Mouse (Mus musculus): ENCODE results near the gene Zfhx3. TPM values are rescaled to one million over a fixed set of nuclear protein-coding genes. Genes with fewer than 3 reads are reported as not detected.

Zfhx3 gene
- polyA plus RNA-seq, 1 experiment = 1.5 TPM

DNA sequence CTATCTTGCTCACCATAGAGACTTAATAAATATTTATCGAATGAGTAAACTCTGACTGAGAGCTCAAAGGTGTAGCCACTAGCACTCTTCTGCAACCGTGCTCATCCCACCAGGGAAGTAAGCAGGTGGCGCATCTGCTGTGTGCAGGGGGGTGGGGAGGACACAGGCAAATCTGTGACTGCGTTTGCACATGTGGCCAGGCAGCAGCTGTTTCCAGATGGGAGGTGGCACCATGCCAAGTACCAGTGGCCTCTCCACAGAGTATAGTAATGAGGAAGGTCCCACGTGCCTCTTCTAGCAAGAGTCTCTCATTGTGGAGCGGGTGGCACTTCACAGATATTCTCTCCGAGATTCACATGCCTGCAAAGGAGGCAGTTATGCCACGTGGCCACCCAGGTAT is 481.9 kb downstream of the Zfhx3 start:
- no peak for DNase-seq (ENCODE audit: extremely low spot score in 1 of 2, low spot score in 1 of 2)

DNA sequence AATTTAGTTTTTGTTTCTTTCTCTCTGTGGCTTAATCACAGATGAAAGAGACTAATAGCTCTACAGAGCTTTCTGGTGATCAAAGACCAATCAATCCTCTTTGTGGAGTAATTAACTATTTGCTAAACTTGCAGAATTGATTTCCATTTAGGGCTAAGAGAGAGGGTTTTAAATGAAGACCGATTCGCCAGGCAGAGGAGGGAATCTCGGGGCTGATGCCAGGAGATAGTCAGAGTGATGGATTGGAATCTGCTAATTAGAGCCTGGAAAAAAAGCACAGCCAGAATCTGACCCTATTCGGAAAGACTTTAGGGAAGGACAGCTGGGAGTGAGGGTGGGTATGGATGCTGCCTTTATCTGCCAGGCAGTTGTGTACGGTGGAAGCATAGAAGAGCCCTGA is 490.9 kb downstream of the Zfhx3 start:
- DNase-seq (ENCODE audit: extremely low spot score in 1 of 2, low spot score in 1 of 2) = no peak

- DNase-seq (ENCODE audit: extremely low spot score in 1 of 2, low spot score in 1 of 2) = no peak
Measured at GRCm38 (mm10) chr8:108434510-108434909, 492.1 kb downstream of the Zfhx3 start.

- no peak for DNase-seq (ENCODE audit: extremely low spot score in 1 of 2, low spot score in 1 of 2)
Measured at GRCm38 (mm10) chr8:108436336-108436735, 493.9 kb downstream of the Zfhx3 start.

DNA sequence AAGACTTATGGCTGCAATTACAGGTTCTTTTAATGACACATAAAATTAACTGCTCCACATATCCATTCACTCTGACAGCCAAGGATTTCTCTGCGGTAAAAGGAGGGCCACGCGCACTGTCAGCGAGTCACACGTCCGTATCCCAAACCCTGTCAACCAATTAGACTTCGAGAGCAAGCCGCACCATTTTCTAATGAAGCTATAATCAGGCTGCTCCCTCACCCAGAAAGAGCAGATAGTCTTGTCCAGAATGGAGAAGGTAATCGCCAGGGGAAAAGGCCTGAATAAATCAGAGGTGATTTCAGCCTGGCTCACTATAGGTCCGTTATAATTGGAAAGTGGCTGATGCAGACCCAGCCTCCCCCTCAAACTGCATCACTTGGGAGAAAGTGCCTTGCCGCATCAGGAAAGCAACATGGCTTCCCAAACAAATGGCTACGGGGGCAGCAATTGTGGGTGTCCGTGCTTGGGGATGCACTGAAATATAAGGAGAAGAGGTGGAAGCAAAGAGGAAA is 494.9 kb downstream of the Zfhx3 start:
- no peak for DNase-seq (ENCODE audit: extremely low spot score in 1 of 2, low spot score in 1 of 2)

DNA sequence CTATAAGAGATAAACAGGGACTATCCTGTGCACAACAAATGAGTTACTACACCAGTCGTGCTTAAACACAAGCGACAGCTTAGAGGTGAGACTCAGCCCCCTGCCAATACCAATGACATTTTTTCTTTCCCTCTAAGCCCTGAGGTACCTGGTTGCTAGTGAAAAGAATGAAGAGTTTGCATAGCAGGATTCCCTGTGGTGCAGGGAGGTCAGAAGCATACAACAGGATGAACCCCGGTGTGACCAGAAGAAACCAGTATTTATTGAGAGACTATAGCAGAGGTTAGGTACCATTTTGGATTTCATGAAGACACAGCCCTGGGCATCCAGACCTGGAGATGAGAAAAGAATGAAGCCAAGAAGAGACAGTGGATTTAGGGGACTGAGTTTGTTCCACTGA is 498.0 kb downstream of the Zfhx3 start:
- DNase-seq (ENCODE audit: extremely low spot score in 1 of 2, low spot score in 1 of 2) = no peak

DNA sequence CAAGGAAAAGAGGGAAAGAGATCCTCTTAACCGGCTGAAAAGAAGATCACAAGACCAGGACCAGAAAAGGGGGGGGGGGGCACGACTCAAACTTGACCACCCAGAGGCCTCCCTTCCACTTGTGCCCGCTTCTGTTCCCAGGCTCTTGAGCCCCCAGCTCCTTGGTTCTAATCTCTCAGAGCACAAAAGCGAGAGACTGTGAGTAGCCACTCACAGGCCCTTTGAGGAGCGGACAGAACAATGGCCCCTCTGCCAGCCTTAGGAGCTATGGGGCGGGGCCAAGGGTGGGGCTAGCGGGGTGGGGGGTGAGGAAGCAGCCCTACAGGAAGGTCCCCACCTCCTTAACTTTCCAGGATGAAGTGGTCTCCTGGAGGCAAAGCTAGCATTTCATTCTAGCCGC is 508.4 kb downstream of the Zfhx3 start:
- no peak for DNase-seq (ENCODE audit: extremely low spot score in 1 of 2, low spot score in 1 of 2)

DNA sequence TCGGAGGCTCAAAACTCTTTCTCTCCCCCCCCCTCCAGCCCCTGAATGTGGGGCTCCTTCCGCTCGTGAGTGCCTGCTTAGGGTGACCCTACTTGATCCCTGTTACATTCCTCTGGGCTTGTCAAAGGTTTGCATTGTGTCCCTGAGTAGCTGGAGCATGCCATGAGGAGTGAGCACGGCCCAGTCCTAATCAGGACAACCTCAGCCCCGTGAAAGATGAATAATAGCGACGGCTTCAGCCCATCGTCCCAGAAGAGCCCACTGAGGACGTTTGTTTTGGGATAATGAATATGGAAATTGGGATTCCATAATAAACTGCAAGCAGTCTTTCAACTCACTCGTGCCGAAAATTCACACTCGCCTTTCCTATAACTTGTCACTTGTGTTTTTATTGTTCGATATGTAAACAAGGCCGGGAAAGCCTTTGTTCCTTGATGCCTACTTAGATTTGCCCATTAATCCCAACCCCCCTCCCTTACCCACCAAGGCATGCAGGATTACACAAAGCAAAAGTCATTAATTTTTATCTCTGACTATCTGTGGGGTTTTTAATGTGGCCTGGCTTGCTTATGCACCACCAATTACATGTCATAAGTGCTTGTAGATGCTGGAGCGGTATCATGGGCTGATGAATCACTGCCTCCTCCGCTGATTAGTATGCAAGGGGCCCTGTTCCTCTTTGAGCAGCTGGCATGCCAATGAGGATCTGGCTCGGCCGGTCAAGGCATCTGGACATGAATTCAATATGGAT is 512.3 kb downstream of the Zfhx3 start:
- peak in 1 of 2 experiments; percentile 23 for DNase-seq (ENCODE audit: extremely low spot score in 1 of 2, low spot score in 1 of 2)

DNA sequence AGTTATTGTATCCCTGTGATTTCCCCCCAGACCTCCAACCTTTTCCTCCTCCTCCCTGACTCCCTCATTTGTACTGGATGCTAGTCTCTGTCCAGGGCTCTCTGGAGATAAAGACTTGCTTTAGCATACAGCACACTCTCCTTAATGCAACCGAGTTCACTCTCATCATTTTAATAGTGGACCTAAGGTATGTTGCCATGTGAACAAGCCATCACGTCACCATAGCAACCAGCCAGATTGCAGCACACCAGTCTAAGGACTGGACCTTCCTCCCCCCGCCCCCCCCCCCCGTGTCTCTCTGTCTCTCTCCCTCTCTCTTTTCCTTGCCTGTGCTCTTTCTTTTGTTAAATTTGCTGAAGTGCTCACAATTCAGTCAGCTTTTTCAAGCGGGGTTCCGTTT is 524.2 kb downstream of the Zfhx3 start:
- no peak for DNase-seq (ENCODE audit: extremely low spot score in 1 of 2, low spot score in 1 of 2)

DNA sequence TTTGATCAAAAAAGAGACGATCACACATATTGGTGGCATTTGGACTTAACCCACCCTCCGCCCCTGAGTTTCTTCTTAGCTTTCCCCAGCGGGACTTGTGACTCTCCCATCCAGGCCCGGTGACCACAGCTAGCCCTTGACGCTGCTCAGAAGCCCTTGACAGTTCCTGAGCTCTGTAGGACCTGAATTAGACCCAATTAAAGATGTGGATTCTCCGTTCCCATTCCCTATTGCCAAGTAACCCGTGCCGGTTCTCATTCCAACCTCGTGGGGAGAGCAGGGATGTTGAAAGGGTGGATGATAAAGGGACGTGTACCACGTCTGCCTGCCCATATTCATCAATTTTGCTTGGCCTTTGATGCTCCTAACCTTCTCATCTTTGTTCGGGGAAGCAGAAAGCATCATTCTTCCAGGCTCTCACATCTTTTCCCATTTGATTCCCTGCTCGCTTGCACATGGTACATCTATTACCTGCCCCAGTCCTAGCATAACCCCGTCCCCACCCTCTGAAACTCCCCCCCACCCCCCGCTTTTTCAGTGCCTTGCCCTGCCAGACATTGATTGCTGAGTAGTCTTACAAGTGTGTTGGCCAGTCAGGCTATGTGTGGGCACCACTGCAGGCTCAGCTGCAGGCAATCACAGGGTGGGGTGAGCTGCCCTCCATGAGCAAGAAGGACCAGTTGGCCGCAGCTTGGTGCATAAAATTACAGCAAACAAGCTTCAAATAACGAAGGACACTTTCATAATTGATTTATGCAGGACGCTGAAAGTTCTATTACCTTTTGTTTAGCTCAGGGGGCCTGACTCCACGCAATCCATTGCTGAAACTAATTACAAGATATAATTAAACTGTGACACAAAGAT is 525.0 kb downstream of the Zfhx3 start:
- no peak for DNase-seq (ENCODE audit: extremely low spot score in 1 of 2, low spot score in 1 of 2)

GRCm38 (mm10) chr8:108470269-108470668 is 527.8 kb downstream of the Zfhx3 start:
- no peak for DNase-seq (ENCODE audit: extremely low spot score in 1 of 2, low spot score in 1 of 2)

DNA sequence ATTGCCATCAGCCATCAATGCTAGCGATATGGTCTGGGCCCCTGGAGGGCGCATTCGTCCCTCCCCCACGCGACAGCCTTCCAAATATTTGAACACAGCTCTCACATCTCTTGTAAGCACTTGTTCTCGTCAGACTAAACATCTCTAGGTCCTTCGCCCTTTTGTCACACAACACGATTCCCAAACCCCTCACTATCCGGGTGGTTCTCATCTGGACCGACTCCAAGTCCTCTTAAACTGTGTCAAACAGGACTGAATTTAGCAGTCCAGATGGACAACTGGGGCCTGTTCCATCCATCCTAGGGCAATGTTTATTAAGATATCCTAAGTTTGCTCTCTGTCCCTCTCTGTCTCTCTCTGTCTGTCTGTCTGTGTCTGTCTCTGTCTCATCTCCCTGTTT is 532.1 kb downstream of the Zfhx3 start:
- DNase-seq (ENCODE audit: extremely low spot score in 1 of 2, low spot score in 1 of 2) = no peak

- DNase-seq (ENCODE audit: extremely low spot score in 1 of 2, low spot score in 1 of 2) = no peak
Measured at GRCm38 (mm10) chr8:108478131-108478530, 535.7 kb downstream of the Zfhx3 start.

DNA sequence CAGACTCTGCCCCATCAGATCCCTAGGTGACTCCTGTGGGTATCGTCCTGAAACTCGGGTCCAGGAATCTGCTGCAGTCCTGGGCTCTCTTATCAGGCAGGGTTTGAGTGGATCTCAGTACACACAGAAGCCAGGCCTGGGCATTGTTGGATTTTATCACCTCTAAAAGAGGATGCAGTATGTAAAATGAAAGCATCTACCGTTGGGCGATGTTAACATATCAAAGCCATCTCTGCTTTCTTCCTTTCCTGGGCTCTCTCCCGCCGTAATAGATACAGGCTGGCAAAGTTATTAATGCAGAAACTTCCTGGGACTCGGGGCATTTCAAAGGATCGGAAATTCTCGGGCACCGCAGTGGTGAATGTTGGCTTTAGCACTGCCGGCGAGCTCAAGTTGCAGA is 537.7 kb downstream of the Zfhx3 start:
- no peak for DNase-seq (ENCODE audit: extremely low spot score in 1 of 2, low spot score in 1 of 2)

GRCm38 (mm10) chr8:108481167-108481815 is 538.8 kb downstream of the Zfhx3 start:
- DNase-seq (ENCODE audit: extremely low spot score in 1 of 2, low spot score in 1 of 2) = no peak

DNA sequence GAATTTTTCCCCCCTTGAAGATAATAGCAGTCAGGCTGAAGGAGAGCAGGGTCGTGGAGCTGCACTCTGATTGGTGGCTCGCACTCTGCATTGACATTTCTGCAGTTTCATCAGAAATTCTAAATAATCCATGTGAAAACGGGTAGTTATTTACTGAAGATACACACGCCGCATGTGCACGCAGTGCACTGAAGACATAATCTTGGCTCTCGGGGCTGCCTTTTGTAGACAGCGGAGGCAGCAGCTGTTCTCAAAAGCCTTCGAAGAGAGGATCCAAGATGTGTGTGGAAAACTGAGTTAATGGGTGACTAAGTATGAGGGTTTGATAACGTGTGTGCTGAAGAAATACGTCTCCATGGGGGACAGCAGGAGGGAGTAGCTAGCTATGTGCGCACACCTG is 553.7 kb downstream of the Zfhx3 start:
- peak in 1 of 2 experiments; percentile 11 for DNase-seq (ENCODE audit: extremely low spot score in 1 of 2, low spot score in 1 of 2)

DNA sequence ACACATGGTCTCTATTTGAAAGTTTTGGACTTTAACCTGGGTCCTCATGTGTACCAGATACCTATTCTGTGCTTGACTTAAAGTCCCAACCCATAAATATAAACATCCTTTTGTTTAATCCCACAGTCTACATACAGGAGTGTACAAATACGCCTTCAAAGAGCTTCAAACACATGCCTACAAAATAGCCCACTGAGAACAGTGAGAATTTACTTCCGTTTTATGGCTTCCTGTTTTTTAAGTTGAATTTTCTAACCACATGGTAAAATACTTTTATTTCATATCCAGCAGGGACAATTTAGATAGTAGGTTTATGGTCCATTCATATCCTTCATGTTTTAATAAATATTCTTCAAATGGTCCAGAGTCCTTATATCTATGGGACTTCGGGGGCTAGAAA is 564.3 kb downstream of the Zfhx3 start:
- DNase-seq (ENCODE audit: extremely low spot score in 1 of 2, low spot score in 1 of 2) = no peak

- DNase-seq (ENCODE audit: extremely low spot score in 1 of 2, low spot score in 1 of 2) = no peak
Measured at GRCm38 (mm10) chr8:108507769-108508168, 565.3 kb downstream of the Zfhx3 start.

DNA sequence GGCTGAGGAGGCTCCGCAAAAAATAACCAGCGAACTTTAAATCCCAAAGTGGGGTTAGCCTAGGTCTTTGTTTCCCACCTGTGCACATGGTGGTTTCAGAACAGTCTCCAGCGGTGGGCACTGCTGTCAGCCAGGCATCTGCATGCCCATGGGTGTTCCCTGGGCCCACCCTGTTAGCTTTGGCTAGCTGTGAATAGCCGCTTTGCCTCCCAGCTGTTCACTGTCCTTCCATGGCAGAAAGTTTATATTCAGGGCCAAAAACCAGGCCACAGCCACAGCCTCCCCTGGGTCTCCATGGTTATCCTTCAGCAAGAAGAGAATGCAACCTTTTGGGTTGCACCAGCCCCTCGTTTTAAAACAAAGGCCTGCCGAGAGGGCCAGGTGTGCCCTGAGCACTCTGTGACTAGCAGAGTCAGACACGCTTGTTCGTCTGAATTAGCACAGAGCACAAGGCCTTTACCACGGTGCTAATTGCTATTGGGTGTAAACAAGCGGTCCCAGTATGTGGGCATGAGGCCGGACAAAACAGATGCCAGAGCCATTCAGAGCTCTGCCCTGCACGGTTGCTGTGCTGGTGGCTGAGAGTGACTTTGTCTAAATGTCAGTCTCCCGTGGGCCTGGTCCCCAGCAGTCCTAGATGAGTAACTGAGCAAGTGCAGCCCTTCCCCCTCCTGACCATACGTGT is 568.3 kb downstream of the Zfhx3 start:
- no peak for DNase-seq (ENCODE audit: extremely low spot score in 1 of 2, low spot score in 1 of 2)

GRCm38 (mm10) chr8:108518116-108518515 is 575.7 kb downstream of the Zfhx3 start:
- DNase-seq (ENCODE audit: extremely low spot score in 1 of 2, low spot score in 1 of 2) = no peak

DNA sequence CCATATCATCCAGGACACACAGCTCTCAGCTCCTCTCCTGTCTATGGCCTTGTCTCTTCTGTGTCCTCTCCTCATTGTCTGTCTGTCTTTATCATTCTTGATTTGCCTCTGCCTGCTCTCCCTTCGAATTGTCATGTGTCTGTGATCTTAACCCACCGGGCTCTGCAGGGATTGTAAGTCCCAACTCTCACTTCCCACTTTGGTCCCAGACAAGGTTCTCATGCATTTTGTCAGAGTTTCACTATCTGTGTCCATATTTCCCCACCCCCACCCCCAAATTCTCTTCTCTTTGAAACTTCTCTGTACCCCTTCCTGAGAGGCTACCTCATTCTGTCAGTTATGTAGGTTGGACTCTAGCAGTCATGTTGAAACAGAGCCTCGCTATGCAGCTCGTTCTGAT is 579.6 kb downstream of the Zfhx3 start:
- DNase-seq (ENCODE audit: extremely low spot score in 1 of 2, low spot score in 1 of 2) = no peak
